Mouse (Mus musculus) left cerebral cortex, adult 9 months (tissue): ENCODE results near the gene Trub1.

Experiments used
- DNase-seq, 2 experiments: peaks; one replicate each; pipeline ENCODE4 v3.0.0; 2022; ENCODE audit warnings: low spot score in 2 of 2

Gene Trub1

DNA sequence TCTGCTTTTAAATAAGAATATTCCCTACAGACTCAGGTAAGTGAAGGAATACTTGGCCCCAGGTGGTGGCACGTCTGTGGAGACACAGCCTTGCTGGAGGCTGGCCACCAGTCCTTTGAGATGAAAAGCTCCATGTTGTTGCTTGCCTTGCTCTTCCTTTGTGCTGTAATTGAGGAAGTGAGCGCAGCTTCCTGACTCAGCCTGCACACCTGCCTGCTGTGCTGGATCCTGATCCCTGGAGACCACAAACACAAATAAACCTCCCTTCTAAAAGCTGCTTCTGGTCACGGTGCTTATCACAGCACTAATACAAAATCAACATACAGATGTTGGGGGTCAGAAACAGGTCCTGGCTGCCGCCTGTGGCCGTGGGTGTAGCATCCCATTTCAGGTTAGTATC lies 41.3 kb downstream of the Trub1 start:
- DNase-seq = no peak

DNA sequence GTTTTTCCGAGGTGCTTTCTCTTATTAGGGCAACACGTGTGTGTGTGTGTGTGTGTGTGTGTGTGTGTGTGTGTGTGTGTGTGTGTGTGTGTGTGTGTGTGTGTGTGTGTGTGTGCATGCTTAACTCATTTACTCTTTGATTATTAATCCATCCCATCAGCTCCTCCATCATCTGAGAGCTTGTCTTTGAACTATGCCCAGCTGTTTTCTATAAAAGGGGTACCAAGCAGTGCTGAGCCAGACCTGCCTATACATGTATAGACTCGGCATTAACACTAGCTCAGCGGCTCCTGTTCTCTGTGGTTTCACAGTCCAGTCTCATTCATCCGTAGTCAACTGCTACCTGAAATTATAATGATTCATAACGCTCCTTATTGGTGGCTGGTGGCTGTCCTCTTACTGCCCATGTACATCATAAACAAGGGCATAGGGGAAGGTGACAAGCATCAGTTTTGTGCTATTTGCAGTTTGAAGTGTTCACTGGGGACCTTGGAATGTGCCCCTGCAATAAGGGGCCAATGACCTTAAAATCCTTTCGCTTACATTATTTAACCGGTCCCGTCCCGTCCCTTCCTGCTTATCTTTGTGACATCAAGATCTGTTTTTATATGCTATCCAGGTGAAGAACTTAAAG lies 45.5 kb downstream of the Trub1 start:
- DNase-seq = no peak

DNA sequence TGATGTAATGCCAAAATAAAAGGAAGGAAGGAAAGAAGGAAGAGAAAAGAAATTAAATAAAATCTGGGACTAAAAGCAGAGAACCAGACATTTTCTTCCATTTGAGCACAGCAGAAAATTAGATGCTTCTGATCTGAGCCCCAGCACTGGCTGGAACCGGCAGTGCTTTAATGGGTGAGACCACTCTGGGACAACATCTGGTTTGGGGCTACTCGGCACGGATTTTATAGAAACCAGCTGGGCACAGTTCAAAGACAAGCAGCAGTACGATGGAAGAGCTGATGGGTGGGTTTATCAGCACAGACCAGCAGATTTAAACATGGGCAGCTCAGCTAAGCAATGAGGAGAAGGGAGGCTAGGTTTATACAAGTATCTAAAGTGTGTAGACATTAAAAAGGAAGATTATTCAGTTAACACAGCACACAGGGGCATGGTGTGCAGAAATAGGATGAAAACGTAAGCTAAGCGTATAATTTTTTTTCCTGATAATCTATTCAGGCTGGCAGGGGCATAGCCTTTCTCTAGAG lies 46.2 kb downstream of the Trub1 start:
- no peak for DNase-seq

DNA sequence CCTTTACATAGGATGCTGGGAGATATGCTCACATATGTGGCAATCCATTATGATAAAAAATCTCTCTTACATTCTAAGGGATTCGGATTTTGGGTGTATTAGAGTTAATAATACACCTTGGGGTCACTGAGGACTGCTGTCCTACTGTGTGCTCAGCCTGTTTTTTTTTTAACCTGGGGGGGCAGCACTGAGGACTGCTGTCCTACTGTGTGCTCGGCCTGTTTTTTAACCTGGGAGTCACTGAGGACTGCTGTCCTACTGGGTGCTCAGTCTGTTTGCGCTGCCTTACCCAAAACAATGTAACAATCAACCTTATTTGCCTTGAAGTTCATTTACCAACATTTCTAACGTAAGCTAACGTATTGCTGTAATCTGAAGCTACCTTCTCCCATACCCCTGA lies 47.5 kb downstream of the Trub1 start:
- DNase-seq = no peak

DNA sequence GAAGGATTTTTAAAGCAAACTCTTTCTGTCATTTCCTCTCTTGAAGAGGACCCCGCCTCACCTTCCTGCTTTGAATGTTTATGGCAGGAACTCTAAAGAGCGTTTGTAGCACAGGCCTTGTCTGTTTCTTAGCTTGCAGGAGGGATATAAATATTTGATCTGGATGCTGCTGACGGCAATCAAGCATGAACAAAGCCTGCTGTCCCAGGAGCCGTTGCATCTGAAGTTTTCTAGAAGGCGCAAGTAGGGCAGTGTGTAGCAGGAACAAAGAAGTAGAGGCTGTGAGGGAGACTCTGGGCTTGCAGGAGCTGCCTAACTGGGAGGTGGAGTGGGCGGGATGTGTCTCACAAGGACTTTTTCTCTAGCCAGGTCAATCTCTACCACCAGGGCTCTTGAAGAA lies 50.4 kb downstream of the Trub1 start:
- no peak for DNase-seq

DNA sequence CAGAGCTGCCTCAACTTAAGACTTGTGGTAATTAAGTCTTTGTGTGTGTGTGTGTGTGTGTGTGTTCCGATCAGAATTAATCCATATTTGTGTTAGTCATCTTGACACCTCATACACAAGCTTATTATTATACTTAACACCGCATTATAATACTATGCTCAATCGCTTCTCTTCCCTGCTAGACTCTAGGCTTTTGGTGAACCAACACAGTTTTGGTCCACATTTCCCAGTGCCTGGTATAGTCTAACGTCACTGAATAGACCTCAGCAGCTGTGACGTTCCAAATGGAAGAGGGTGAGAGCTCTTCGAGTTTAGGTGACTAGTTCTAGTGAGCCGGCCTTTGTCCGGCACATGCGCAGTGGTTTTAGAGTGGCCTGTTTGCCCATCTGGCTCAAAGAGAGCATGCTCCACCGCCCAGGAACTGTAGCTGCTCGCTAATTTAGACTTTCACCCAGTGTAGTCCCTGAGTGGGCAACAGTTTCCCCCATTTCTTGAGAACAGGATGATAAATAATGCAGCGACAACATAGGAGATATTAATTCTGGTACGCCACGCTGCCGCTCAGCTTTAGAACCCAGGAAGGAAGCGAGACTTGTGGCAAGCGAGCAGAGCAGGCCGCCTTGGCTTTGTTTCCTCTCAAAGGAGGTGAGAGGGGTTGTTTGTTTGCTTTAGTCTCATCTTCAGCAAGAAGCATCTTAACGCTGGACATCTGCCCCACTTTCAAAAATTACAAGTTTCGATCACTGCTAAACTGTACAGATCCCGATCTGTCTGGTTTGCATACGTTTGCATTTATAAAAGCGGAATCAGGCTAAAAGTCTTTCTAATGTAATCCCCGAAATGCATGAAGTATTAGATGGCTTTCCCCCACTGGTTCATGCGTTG lies 52.6 kb downstream of the Trub1 start:
- DNase-seq = no peak

DNA sequence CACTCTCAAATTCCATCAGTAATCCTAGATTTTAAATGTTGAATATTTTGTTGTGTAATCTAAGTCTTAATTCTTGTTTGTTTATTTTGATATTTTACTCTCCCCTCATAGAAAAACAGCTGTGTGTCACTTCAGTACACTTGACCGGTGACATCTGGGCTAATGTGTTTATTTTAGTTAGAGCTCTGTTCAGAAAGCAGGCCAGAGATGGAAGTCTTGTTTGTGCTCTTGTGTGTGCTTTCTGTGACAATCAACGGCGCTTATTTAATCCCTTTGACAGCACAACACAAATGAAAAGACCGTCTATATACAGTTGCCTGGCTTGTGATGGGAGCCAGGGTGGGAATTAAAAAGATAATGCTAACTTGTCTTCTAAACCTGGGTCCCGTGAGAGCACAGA lies 53.9 kb downstream of the Trub1 start:
- DNase-seq = no peak

DNA sequence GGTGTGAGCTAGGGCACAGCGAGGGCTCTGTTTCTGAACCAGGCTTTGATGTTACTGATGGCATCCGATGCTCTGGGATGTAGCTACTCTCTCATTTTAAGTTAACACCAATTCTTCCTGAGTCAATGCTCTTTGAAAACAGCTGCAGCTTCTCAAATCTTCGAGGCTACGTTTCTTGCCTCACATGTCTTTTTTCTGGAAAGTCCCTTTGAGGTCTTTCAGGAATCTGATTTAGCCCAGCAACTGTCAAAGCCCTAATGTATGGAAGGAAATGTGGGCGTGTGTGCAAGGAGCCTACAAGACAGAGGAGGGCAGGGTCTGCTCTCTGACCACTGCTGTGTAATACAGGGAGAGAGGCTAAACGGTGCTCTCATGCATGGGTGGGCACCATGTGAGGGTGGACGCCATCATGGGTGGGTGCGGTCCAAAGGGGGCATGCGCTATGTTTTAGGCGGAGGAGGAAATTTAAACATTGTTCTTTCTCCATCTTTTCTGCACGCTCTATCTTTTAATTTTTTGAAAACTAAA lies 55.6 kb downstream of the Trub1 start:
- DNase-seq = no peak

DNA sequence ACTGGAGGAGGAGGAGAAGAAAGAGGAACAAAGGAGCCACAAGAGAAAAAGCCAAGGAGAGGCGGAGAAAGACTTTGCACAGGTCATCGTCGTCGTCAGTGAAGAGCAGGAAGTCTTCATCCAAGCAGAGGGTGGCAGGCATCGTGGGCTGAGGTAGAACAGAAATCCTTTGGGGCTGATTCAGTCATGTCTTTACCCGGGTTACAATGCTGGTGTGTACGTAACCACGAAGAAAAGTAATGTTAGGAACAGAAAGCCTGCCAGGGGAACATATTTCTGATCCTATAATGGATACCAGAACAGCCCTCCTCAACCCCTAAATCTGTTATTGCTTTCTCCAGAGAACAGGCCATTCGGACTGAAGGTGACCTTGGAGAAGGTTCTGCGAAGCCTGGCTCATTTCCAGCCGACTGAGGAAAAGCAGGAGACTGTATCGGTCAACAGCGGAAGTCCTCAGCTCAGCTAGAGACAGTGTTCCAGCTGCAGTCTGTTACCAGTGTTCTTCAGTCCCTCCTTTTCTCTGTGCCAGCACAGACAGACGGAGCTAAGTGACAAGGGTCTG lies 57.1 kb downstream of the Trub1 start:
- DNase-seq = no peak

DNA sequence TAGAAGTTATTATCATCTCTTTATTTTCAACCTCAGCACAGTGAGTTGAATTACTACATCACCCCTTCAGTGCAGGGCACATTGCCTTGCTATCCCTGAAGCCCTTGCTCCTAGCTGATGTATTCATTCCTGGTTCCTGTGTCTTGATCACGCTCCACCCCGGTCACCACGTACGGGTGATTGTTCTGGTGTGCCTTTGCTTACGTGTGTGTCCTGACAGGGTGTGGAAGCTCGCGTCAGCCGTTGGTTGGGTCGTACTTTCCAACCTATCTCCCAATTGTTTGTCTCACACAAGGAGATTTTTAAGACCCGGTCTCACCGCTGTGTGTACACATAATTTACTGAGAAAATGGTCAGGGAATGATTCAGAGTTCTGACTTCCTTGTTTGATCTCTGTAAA lies 58.1 kb downstream of the Trub1 start:
- DNase-seq = no peak

DNA sequence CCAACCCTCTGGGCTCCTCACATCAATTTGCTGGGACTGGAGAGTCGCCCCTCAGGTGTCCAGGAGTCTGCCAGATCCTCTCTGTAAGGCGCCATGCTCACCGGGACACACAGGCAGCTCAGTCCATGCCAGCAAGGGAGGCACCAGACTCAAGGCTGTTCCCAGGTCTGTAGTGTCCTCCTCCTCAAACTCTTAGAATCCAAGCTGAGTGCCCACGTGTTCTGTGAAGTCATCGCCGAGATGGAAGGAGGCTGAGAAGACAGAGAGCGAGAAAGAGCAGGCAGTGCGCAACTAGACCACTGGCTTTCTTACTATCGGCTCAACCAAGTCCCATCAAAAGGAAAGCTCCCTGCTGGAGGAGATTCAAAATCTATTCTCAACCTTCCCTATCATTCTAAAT lies 60.4 kb downstream of the Trub1 start:
- peak in 1 of 2 experiments; percentile 36 for DNase-seq

DNA sequence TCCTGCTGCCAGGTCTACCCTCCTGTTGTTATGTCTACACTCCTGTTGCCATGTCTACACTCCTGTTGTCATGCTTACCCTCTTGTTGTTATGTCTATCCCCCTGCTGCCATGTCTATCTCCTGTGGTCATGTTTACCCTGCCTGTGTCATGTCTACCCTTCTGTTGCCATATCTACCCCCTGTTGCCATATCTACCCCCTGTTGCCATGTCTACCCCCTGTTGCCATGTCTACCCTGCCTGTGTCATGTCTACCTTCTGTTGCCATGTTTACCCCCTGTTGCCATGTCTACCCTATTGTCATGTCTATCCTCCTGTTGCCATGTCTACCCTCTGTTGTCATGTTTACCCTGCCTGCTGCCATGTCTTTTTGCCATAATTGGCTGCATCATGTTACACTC lies 69.0 kb downstream of the Trub1 start:
- DNase-seq = no peak

DNA sequence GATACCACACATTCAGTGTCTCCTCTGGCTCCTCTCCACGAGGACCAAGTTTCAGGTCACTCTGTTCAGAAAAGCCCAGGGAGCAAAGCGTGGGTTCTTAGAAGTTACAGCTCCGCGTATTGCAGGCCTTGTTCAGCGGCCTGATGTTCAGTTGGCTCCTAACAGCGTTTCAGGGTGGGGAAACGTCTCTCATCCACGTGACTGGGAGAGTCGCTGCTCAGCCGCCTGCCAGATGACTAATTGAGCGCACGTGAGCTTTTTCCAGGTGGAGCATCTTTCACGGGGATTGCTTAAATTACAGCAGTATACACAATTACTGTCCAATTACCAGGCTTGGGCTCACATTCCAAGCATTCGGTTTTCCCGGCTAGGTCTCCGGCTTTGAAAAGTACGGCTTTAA lies 70.7 kb downstream of the Trub1 start:
- peak in 1 of 2 experiments; percentile 49 for DNase-seq

DNA sequence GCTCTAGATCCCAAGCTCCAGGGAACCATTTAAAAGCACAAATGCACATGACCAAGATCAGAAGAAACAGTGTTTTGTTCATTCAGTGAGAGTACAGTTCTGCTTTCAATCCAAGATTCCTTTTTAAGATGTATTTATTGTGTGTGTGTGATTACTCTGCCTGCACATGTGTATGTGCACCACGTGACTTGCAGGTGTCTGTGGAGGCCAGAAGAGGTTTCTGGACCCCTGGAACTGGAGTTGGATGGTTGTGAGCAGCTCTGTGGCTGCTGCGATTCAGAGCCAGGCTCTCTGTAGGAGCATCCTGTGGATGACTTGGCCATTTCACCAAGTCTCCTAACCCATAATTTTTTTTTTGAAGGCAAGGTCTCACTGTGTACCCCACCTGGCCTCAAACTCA lies 73.0 kb downstream of the Trub1 start:
- DNase-seq = no peak

DNA sequence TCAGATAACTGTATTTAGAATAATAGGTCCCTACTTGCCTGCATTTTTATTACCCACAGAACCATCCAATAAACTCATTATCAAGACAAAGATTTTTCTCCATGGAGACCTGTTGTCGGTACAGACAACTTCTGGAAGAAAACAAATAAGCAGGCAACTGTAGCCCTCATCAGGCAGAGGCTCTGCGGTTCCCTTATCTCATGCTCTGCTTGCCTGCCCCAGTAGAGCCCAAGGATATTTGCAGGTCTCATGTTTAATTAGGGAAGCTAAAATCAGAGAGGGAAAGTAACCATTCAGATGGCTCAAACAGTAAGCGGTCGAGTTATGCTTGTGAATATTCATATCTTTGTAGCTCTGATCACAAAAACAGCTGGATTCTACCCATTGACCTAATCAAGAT lies 77.5 kb downstream of the Trub1 start:
- DNase-seq = no peak

DNA sequence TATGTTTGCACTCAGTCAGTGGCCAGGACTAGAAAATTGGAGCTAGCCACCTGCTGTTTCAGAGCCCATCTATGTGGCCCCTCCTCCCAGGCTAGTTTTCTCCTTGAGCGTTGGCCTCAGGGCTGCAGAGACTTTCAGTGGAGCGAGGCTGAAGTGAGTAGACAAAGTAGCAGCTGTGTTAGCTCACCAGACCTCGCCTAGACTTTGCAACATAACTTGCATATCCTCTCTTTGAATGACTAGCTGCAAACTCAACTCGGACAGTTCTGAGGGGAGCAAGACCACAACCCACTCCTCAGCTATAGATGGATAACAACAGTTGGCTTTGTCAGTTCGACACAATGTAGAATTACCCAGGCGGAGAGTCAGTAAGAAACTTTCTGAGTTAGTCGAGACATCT lies 81.5 kb downstream of the Trub1 start:
- no peak for DNase-seq

DNA sequence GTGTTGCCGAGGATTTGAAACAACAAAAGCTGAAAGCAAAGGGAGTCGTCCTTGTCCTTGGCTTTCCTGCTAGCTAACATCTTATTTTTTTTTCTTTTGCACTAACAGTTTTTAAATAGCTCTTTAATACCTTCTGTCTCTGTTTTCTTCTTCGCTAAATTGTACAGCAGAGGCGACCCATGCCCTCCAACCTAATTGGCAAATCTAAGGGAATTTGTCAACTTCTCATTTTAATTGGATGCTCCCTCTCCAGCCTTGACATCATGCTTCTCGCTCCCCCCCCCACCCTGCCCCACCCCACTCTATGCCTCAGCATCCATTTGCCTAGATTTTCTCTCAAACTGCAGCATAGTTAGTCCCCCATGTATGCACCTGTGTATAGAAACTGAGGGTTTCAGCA lies 83.8 kb downstream of the Trub1 start:
- no peak for DNase-seq

DNA sequence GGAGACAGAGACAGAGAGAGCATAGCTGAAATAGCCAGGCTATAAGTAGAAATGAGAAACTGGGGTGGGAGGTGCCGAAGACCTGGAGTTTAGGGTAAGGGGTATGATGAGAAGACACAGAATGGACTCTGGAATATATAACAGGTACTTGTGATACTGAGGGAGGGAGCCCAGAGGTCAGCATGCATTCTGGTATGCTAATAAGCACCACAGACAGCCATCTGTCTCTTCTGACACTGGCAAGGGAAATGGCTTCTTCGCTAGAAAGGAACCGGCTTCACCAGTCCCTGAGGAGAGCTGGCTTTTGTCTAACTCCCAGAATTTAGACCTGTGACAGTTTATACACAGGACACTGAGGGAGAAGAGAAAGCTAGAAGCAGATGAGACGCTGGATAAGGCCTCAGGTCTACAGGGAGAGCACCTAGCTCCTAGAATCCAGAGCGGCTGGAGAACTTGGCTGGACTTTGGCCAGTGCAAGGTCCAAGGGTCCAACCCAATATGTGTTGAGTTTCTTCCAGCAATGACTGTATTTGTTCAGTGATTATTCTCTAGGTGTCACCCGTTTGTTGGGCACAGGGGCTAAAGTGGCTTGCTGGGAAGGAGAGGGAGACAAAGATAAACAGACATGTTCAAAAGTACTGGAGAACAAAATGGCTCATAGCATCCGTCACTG lies 84.9 kb downstream of the Trub1 start:
- no peak for DNase-seq

DNA sequence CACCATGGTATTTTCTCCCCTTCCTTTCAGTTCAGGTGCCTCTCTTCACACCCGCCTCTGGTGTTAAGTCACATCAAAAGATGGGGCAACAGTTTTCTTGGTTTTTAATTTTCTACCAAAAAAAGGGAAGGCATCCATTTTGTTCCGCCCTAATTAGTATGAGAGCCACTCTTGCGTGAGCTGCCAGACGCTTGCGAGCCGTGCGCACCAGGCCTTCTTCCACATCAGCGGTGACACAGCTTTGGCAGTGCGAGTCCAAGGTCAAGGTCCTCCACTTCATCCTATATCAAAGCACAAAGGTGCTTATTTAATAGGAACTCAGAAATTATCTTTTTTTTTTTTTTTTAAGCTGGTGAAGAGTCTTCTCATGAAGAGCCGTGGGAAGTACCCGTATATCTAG lies 87.4 kb downstream of the Trub1 start:
- DNase-seq = no peak
